Mouse (Mus musculus) heart, adult 8-10 months (tissue): ENCODE results near the gene Fabp6. TPM values are rescaled to one million over a fixed set of nuclear protein-coding genes. Genes with fewer than 3 reads are reported as not detected.

ENCODE experiments used
- DNase-seq: peaks from one replicate; pipeline ENCODE4 v3.0.0; 2022; ENCODE audit warnings: low spot score
- total RNA-seq, 4 experiments: library from RNA; stranded (reverse); gene quantifications; 2 replicates each; pipeline ENCODE4 v1.2.4; 2022

Gene Fabp6
- total RNA-seq, result not detected

GRCm38 (mm10) chr11:43601440-43601839 lies at the start of gene Fabp6:
TSS of gene Fabp6 (minus strand) at chr11:43601540.
- no peak for DNase-seq

DNA sequence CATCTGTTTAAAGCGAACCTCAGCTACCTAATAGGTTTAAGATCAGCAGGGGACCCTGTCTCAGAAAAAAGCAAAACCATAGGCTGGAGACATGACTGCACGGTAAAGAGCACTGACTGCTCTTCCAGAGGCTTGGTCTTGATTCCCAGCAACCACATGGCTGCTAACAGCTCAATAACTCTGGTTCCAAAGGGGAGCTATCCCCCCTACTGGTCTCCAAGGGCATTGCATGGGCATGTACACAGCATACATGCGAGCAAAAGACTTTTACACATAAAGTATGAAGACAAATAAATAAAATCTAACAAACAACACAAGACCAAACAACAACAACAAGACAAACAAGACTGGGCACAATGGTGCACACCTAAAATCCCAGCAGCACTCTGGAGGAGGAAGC lies 43.9 kb upstream of the Fabp6 start:
- no peak for DNase-seq

- DNase-seq, result peak; percentile 31
Measured at GRCm38 (mm10) chr11:43643180-43643591, 41.8 kb upstream of the Fabp6 start.

DNA sequence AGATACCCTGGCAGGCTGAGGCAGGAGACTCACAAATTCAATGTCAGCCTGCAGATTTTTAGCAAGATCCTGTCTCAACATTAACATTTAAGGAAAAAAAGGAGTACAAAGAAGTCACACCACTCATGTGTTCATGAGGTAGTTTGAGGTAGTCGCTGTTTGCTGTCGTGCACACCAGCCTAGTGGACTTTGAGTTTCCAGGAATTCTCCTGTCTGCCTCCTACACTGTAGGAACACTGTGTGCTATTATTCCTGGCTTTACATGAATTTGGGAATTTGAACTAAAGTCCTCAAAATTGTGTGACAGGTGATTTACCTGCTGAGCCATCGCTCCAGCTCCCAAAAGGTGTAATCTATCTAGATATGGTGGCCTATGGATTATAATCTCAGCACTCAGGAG lies 37.1 kb upstream of the Fabp6 start:
- DNase-seq, result no peak

DNA sequence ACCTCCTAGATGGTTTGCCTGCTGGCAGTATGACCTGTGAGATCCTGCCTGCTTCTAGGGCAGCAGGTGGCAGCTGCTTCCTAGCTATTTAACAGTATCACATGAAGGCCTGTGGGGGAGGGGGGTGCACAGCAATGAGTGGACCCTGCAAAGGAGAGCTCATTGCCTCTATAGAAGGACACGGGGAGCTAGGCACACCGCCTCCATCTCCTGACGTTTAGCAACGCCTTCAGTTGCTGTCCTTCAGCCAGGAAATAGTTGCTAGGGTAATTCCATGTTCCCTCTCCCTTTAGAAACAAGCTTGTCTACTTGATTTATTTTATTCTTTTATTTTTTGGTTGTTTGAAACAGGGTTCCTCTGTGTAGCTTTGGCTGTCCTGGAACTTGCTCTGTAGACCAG lies 35.4 kb upstream of the Fabp6 start:
- DNase-seq, result no peak

GRCm38 (mm10) chr11:43633658-43634401 lies 32.5 kb upstream of the Fabp6 start:
- peak; percentile 81 for DNase-seq

DNA sequence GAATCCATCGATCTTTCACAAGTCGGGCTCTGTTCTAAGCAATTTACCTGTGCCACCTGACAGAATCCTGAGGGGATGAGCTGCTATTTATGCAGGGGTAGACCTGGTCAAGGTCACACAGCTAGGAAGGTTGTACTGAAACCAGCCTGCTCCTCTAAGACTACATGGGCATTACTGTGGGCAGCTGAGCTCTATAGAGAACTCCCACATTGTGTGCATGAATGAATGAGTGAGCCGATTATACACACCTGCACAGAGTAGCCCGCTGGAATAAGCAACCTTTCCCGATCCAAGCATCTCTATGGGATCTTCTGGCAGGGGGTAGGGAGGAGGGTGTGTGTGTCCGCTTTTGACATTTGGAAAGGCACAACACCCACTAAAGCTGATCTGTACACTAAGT lies 31.8 kb upstream of the Fabp6 start:
- DNase-seq, result no peak

GRCm38 (mm10) chr11:43632566-43632965 lies 31.2 kb upstream of the Fabp6 start:
- DNase-seq, result peak; percentile 34

- no peak for DNase-seq
Measured at GRCm38 (mm10) chr11:43631645-43632044, 30.3 kb upstream of the Fabp6 start.

DNA sequence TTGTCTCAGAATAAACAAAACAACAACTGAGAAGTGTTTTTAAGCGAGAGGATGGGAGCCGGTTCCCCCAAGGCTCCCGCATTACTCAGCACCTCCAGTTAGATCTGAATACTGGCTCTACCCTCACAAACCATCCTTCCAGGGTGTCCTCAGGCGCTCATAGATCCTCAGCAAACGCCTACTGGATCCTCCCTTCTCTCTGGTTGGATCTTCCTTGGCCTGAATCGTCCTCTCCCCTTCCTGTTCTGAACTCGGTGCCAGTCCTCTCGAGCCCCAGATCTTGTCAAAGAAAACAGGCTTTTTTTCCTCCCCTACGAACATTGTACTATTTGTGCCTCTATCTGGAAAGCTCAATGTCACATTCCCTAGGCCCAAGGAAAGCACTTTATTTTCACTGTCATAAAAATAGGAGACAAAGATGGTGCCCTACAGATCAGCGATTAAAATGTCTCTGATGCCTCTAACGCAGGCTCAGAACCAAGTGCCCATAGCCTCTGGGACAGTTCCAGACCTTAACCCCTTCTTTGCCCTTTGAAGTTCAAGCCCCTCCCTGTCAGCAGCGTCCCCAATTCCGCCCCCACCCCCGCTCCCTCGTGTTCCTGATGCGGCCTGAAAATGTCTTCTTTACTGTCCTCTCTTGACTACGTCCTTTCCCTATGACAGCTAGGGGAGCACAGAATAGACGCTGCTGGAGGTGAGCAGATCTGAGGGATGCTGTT lies 25.7 kb upstream of the Fabp6 start:
- no peak for DNase-seq

GRCm38 (mm10) chr11:43626300-43626926 lies 25.1 kb upstream of the Fabp6 start:
- peak; percentile 41 for DNase-seq

- no peak for DNase-seq
Measured at GRCm38 (mm10) chr11:43624341-43624740, 23.0 kb upstream of the Fabp6 start.

DNA sequence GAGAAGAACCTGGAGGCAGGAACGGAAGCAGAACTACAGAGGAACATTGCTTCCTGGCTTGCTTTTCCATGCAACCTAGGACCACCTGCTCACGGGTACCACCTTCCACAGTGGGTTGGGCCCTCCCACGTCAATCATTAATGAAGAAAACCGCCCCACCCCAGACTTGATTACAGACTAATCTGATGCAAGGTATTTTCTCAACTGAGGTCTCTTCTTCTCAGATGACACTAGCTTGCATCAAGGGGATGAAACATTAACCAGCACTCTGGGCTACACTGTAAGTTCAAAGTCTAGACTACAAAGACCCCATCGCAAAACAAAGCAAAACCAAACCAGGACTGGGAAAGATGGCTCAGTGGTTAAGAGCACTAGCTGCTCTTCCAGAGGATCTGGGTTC lies 20.4 kb upstream of the Fabp6 start:
- no peak for DNase-seq

DNA sequence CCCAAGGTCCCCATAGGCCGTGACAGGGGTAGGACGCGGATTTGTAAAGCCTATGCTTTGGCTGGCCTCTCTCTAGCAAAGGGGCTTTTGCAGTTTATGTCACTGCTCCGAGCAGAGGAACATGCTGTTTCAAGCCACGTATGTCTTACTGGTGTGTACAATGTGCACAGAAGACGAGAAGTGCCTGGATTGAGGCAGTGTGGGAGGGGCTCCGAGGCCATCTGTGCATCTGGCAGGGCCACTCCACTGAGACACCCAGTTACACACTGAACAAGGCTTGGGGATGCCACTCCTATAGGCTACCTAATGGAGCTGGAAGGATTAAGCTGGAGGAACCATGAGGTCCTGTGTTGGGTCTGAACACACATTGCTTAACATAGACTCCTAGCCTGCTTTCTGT lies 17.1 kb upstream of the Fabp6 start:
- DNase-seq, result peak; percentile 17

DNA sequence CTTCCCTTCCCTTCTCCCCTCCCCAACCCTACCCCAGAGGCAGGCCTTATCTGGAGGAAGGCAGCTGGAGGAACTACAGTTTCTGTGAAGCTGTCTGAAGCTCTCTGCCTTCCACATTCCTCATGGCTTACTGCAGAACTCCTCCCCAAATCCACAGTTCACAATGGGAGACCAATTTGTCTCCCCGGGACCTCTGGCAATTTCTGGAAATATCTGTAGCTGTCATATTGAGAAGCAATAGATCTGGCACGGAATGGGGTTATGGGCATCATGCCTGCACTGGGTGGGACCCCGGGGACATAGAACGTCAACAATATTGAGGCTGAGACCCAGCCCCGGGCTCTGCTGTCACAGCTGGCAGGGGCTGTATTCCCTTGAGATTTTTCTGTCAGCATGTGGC lies 16.6 kb upstream of the Fabp6 start:
- peak; percentile 38 for DNase-seq

DNA sequence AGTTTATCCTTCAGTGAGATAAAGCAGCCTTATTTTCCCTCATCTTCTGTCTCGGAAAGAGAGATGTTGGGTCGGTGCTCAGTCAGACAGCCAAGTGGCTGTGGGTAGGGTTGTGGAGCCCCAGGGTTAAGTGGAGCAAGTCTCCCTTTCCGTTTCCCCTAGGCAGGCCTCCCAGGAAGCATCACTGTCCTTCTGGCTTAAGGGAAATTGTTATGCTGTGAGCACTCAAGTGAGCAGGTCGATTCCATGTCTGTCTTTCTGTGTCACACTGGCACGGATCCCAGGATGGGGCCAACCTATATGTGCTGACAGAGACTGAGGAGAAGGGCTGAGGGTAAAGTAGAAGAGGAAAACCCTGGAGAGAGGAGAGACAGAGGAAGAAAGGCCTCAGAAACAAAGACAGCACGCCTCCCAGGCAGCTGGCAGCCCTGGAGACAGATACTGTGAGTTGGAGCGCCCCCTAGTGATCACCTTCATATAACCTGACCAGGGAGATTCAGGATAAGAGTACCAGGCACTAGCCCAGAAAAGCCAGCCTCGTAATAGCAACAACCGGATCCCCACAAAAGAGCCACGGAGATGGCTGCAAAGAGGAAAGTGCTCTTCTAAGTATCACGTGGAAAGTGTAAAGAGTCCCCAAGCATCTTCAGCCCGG lies 11.6 kb upstream of the Fabp6 start:
- peak; percentile 78 for DNase-seq

DNA sequence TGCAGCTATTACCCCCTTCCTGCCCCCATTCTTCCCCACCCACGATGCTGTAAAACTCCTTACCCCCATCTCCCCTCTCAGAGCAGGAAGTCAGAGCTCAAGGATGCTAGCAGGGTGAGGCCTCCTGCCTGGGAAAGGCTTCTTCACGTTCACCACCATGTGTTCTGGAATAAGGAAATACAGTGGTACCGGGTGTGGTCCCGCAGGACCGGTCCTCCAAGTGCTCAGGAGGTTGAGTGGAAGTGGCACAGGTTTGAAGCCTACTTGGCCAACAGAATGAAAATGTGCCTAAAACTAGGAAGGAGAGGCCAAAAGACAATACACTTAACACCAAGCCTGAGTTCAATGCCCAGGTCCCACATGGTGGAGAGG lies 9.3 kb upstream of the Fabp6 start:
- DNase-seq, result no peak

DNA sequence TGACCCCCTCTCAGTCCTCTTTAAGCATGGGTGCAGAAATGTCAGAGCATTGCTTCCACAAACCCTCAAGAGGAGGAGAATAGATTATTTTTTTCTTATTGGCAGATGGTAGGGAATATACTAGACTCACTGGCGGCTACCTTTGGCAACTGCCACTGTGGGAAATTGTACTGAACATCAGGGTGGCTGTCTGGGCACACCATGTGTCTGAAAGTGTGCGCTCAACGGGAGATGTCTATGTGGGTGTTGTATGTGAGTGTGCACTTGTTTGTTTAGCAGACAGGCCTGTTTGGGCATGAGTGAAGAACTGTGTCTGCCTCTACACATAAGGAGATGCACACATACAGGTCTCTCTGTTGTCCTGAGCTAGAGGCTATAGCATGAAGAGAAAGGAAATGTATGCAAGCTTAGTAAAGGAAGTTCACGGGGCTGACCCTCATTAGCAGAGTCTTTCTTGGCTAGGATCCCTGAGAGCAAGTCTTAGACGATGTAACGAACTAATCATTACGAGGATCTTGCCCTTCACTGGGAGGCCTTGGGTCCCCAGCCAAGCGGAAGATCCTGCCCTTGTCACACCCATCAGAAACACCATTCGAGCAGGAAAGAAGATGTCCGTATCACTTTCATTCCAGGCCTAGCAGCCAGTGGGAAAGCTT lies 8.8 kb upstream of the Fabp6 start:
- DNase-seq, result no peak

DNA sequence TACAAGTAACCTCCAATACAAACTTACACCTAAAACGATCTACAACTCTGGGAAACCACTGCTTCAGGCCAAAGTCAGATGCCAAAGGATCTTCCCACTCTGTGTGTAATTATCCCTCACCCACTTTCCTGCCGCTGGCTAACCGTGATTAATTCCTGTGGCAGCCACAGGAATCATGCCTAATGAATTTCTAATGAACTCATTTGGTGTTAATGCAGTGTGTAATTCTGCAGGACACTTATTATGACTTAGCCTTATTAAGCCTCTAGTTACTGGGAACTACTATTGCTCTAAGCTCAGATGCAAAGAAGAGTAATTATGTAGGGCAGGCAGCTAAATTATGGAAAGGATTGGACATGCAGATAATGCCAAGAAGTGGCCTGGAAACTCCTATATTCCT lies 7.1 kb upstream of the Fabp6 start:
- no peak for DNase-seq

GRCm38 (mm10) chr11:43605859-43606258 lies 4.5 kb upstream of the Fabp6 start:
- no peak for DNase-seq

DNA sequence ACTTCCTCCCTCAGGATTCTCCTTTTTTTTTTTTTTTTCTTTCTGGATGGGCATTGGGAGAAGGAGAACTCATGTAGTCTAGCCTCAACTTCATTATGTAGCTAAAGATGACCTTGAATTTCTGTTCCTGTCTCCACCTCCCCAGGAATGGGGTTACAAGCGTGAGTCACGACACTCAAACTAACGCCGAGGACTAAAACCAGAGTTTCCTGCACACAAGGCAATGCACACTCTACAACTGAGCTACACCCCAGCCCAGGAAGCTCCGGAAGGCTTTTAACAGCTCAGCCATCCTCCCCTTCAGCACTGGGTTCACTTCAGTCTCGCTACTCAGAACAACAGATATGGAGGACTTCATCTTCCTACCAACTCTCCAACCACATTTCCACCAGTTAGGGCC lies 3.6 kb upstream of the Fabp6 start:
- DNase-seq, result no peak

- DNase-seq, result no peak
Measured at GRCm38 (mm10) chr11:43604207-43604606, 2.9 kb upstream of the Fabp6 start.
